Mouse (Mus musculus) thymus, adult 2 months (tissue): ENCODE results near the gene Six1. TPM values are rescaled to one million over a fixed set of nuclear protein-coding genes. Genes with fewer than 3 reads are reported as not detected.

ENCODE experiments used
- DNase-seq: peaks from one replicate; pipeline ENCODE4 v3.0.0; 2021
- H3K27ac ChIP-seq: fragments of 200-500 bp; 2 replicates; pipeline ENCODE4 v1.5.1; 2012; ENCODE audit warnings: low read length, control low read depth; ENCODE audit not compliant: control insufficient read depth, insufficient read depth
- H3K27me3 ChIP-seq: fragments of 200-500 bp; 2 replicates; pipeline ENCODE4 v1.6.1; 2012; ENCODE audit warnings: mild to moderate bottlenecking, low read length, moderate library complexity, mixed read lengths; ENCODE audit not compliant: control insufficient read depth, insufficient read depth
- H3K36me3 ChIP-seq: fragments of 200-500 bp; 2 replicates; pipeline ENCODE4 v1.6.1; 2012; ENCODE audit warnings: mild to moderate bottlenecking, low read length, moderate library complexity; ENCODE audit not compliant: control insufficient read depth, insufficient read depth
- H3K4me1 ChIP-seq: fragments of 200-500 bp; replicated peaks from 2 replicates; pipeline ENCODE4 v1.6.1; 2012; ENCODE audit warnings: low read length; ENCODE audit not compliant: control insufficient read depth, insufficient read depth
- H3K4me3 ChIP-seq: fragments of 200-500 bp; 2 replicates; pipeline ENCODE4 v1.5.1; 2012; ENCODE audit warnings: mild to moderate bottlenecking, low read length, control low read depth, moderate library complexity; ENCODE audit not compliant: control insufficient read depth, insufficient read depth
- CTCF ChIP-seq: fragments of 200-500 bp; IDR thresholded peaks from 2 replicates; pipeline ENCODE4 v1.5.1; 2012; ENCODE audit warnings: mild to moderate bottlenecking, control low read depth, low read length, moderate library complexity, borderline replicate concordance; ENCODE audit not compliant: control insufficient read depth, poor library complexity, insufficient read depth; ENCODE audit errors: extremely low read depth
- POLR2A ChIP-seq: fragments of 200-500 bp; IDR thresholded peaks from 2 replicates; pipeline ENCODE4 v1.6.1; 2012; ENCODE audit warnings: mild to moderate bottlenecking, low read length, control low read depth, moderate library complexity; ENCODE audit not compliant: control insufficient read depth, poor library complexity, insufficient read depth; ENCODE audit errors: extremely low read depth
- WGBS: fragments of 180-500 bp; shearing (Covaris S2); methylation state at CpG from one replicate; pipeline ENCODE4 v1.1.7; 2018; 5-methylcytosine and 5-hydroxymethylcytosine counted together
- polyA plus RNA-seq: library from polyadenylated mRNA; depleted of rRNA; stranded (reverse); fragments of >200 nt; gene quantifications from 2 replicates; pipeline ENCODE4 v1.2.3, GENCODE M21; 2012

Six1 gene
- polyA plus RNA-seq, 1 experiment: 13.9 TPM

DNA sequence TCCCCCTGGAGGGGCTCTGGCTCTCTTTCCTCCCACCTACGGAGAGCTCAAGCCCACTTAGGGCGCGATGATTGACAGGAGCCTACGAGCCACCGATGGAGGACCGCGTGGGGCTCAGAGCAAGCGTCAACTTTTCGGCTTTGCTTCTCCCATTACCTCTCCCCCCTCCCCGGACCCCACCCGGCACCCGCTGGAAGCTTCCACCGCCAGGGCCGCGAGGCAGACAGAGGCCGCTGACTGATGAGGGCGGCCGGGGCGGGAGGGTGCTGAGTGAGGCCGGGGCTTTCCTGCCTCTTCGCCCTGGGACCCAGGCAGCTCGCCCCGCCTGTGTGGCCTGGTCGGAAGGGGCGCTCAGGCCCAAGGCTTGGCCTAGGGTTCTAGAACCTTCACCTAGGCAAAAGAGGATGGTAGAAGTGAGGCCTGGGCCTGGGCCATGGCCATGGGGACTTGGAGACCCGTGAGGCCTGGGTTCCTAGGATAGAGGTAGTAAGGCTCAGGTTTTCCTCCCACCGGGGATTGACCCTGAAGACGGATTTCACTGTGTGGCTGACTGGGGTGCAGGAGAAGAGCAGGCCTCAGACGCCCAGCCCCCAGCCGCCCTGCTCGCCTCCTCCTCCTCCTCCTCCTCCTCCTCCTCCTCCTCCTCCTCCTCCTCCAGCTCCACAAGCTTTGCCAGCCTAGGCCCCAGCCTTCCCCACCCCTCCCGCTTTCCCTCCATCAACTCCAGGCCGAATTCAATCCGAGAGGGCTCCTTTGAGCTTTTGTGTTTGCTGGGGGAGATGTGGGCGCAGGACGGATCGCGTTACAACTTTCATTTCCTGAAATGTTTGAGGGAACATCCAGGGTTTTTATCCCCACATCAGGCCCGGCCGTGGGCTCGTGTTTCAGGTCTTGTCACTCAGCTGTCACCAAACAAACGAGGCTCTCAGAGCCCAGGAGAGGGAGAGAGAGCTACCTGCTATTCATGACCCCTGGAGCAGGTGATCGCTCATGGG lies 18.5 kb downstream of the Six1 start:
- DNase-seq: no peak
- WGBS: 13% methylated on average over 43 of the region's 43 CpGs
- TF ChIP-seq CTCF: no peak
- no peak for TF ChIP-seq POLR2A
- peaks cover 23% of the 10 kb centered on the region for H3K27me3 ChIP-seq
- H3K36me3 ChIP-seq: no peaks in the 10 kb centered on the region
- no peak overlapping the region for H3K27ac ChIP-seq
- peaks cover 6% of the 10 kb centered on the region for H3K4me1 ChIP-seq
- H3K4me3 ChIP-seq: no peak overlapping the region

DNA sequence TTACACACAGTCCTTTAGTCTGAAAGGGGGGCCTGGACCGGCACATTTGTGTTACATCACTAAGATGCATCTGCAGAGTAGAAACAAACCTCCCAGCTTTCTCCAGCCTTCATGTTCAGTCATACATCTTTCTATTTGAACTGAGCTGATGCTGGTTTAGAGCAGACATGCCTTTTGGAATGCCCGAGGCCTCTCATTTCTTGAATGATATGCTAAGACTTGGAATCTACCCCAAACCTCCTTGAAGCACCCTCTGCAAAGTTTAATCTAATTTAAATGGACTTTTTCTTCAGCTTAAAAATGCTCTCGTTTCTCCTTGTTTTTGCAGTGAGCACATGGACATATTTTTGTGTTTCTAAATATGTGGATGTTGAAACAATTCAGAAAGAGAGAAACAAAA lies 21.0 kb downstream of the Six1 start:
- TF ChIP-seq CTCF (no peak), POLR2A (no peak)
- H3K36me3 ChIP-seq: no peaks in the 10 kb centered on the region
- 86% methylated on average over 3 of the region's 3 CpGs for WGBS
- H3K27me3 ChIP-seq: peaks cover 7% of the 10 kb centered on the region; the same call in 1 of the 2 replicates
- no peak overlapping the region for H3K27ac ChIP-seq
- DNase-seq: no peak
- H3K4me1 ChIP-seq: peaks cover 6% of the 10 kb centered on the region
- H3K4me3 ChIP-seq: no peak overlapping the region

DNA sequence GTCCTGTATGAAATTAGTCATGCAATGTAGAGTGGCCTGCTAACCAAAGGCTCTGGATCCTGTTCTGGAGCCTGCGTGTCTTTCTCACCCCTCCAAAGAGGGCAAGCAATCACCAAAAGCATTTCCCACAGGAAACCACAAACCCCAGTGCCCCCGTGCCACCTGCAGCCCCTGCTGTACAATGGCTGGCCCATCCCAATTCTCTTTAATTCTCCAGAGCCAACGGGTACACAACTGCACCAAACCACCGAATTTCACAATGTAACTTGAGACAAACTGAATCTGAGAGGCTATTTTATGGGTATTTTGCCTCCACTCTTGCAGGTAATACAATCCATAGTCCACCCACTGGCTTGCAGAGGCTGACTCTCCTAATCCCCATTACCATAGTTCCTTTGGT lies 22.4 kb downstream of the Six1 start:
- Histone ChIP-seq H3K36me3 (no peaks in the 10 kb centered on the region), H3K27ac (no peak overlapping the region), H3K4me3 (no peak overlapping the region), H3K27me3 (peaks cover 6% of the 10 kb centered on the region; the same call in 1 of the 2 replicates), H3K4me1 (peaks cover 6% of the 10 kb centered on the region)
- TF ChIP-seq CTCF: no peak
- no peak for TF ChIP-seq POLR2A
- WGBS: 8% methylated on average over 4 of the region's 4 CpGs
- no peak for DNase-seq

DNA sequence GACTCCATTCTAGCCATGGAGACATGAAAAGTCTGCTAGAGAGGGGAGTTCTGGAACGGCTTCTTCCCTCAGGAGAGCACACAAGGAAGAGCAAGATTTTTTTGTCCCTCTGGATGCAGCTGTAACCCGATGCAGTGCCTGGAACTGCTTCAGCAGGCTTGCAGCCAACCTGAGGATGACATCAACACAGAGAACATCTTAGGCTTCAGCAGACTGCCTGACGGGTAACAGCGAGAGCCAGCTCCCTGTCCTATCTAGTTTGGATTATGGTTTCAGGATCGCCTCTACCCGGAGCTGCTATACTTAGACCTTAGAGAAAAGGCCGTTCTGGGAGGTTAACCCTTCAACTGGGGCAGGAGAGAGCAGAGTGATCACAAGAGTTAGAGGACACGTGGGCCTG lies 28.2 kb downstream of the Six1 start:
- no peak overlapping the region for H3K4me3 ChIP-seq
- no peaks in the 10 kb centered on the region for H3K27me3 ChIP-seq
- no peak for DNase-seq
- no peaks in the 10 kb centered on the region for H3K36me3 ChIP-seq
- no peak overlapping the region for H3K27ac ChIP-seq
- no peak for TF ChIP-seq POLR2A
- no peak for TF ChIP-seq CTCF
- H3K4me1 ChIP-seq: no peaks in the 10 kb centered on the region
- WGBS: 91% methylated on average over 8 of the region's 8 CpGs

DNA sequence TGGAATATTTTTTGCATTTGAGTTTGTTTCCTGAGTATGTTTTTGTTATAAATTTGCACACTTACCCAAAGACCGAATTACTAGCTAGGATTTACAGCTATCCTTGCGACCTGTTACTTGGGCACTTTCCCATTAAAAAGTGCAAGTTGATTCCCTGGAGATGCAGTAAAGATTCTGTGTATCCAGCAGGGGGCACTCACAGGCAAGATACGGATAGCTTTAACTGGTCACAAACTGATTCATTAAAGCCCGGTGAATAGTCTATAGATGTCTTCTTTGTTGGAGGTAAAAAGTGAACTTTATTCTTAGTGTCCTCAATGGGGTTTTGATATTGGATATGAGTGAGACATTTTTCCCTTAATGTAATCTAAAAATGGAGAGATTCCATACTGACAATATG lies 32.7 kb downstream of the Six1 start:
- no peak for TF ChIP-seq POLR2A
- no peak for TF ChIP-seq CTCF
- H3K27me3 ChIP-seq: no peaks in the 10 kb centered on the region
- H3K4me3 ChIP-seq: no peak overlapping the region
- 5% methylated on average over 4 of the region's 4 CpGs for WGBS
- no peak overlapping the region for H3K27ac ChIP-seq
- peak; percentile 68 for DNase-seq
- H3K4me1 ChIP-seq: no peaks in the 10 kb centered on the region
- no peaks in the 10 kb centered on the region for H3K36me3 ChIP-seq

DNA sequence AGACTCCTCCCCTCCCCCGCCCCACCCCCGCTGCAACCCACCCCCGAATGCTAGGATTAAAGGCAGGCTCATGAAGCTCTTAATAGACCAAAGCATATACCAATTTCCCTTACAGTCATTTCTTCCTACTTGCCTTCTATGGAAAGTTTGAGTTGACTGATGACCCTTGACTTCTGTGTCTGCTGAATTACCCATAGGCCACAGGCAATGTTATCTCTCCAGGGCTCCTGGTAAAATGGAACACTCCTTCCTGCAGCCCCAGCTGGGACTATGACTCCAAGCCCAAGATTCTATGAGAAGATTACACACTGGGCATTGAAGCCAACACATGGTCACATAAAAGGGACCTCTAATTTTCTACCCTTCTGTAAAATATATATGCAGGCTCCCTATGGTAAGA lies 33.3 kb downstream of the Six1 start:
- Histone ChIP-seq H3K36me3 (no peaks in the 10 kb centered on the region), H3K27ac (no peak overlapping the region), H3K27me3 (no peaks in the 10 kb centered on the region), H3K4me3 (no peak overlapping the region), H3K4me1 (no peaks in the 10 kb centered on the region)
- no peak for DNase-seq
- 53% methylated on average over 3 of the region's 3 CpGs for WGBS
- TF ChIP-seq CTCF (no peak), POLR2A (no peak)
